Mouse (Mus musculus) forebrain, embryonic 12.5 days (tissue): ENCODE measurements at regions not wholly inside any gene's neighbourhood (a gene's known extent, or its start where the extent isn't known, plus 50 kb on each side); places are given as distances from the start of the nearest gene placed in this dataset.

ENCODE experiments used
- ATAC-seq: fragments of 200-750 bp; cut with Nextera tagmentation; 2 replicates; pipeline ENCODE4 v1.8.0; 2017; ENCODE audit warnings: moderate TSS enrichment; ENCODE audit not compliant: low FRiP score
- H3K27ac ChIP-seq: fragments of 300-500 bp; sonication (generic); 2 replicates; pipeline ENCODE4 v1.5.1; 2016; ENCODE audit warnings: mild to moderate bottlenecking
- H3K27me3 ChIP-seq: fragments of 300-500 bp; sonication (generic); 2 replicates; pipeline ENCODE4 v1.6.1; 2016; ENCODE audit warnings: mild to moderate bottlenecking
- H3K36me3 ChIP-seq: fragments of 300-500 bp; sonication (generic); replicated peaks from 2 replicates; pipeline ENCODE4 v1.6.1; 2016; ENCODE audit warnings: mild to moderate bottlenecking
- H3K4me1 ChIP-seq: fragments of 300-500 bp; sonication (generic); 2 replicates; pipeline ENCODE4 v1.6.1; 2016
- H3K4me2 ChIP-seq: fragments of 300-500 bp; sonication (generic); 2 replicates; pipeline ENCODE4 v1.6.1; 2016; ENCODE audit warnings: mild to moderate bottlenecking, moderate library complexity
- H3K4me3 ChIP-seq: fragments of 300-500 bp; sonication (generic); replicated peaks from 2 replicates; pipeline ENCODE4 v1.5.1; 2016; ENCODE audit warnings: mild to moderate bottlenecking
- H3K9ac ChIP-seq: fragments of 300-500 bp; sonication (generic); 2 replicates; pipeline ENCODE4 v1.6.1; 2016; ENCODE audit warnings: mild to moderate bottlenecking
- H3K9me3 ChIP-seq: fragments of 300-500 bp; sonication (generic); 2 replicates; pipeline ENCODE4 v1.6.1; 2016
- WGBS: fragments of 180-500 bp; shearing (Covaris S2); methylation state at CpG from one replicate; pipeline ENCODE4 v1.1.7; 2016; 5-methylcytosine and 5-hydroxymethylcytosine counted together

- H3K27me3 ChIP-seq = no peaks in the 10 kb centered on the region
- no peaks in the 10 kb centered on the region for H3K9me3 ChIP-seq
- no peak overlapping the region for H3K27ac ChIP-seq
- H3K4me2 ChIP-seq = no peak overlapping the region
- H3K4me3 ChIP-seq = no peak overlapping the region
- no peak for ATAC-seq
- no peaks in the 10 kb centered on the region for H3K36me3 ChIP-seq
- H3K9ac ChIP-seq = no peak overlapping the region
- 90% methylated on average over 3 of the region's 3 CpGs for WGBS
- H3K4me1 ChIP-seq = no peaks in the 10 kb centered on the region
Measured at GRCm38 (mm10) chr8:86353816-86354215, 226.7 kb downstream of the Abcc12 start.

GRCm38 (mm10) chr8:86351545-86352190, 228.8 kb downstream of the Abcc12 start:
- no peak overlapping the region for H3K27ac ChIP-seq
- 85% methylated on average over 7 of the region's 7 CpGs for WGBS
- no peak overlapping the region for H3K4me3 ChIP-seq
- peaks cover 3% of the 10 kb centered on the region; the same call in 1 of the 2 replicates for H3K9me3 ChIP-seq
- ATAC-seq = no peak
- H3K27me3 ChIP-seq = no peaks in the 10 kb centered on the region
- H3K9ac ChIP-seq = no peak overlapping the region
- H3K4me2 ChIP-seq = no peak overlapping the region
- H3K36me3 ChIP-seq = no peaks in the 10 kb centered on the region
- H3K4me1 ChIP-seq = no peaks in the 10 kb centered on the region

- no peak for ATAC-seq
Measured at GRCm38 (mm10) chr8:86350128-86350527, 230.4 kb downstream of the Abcc12 start.

DNA sequence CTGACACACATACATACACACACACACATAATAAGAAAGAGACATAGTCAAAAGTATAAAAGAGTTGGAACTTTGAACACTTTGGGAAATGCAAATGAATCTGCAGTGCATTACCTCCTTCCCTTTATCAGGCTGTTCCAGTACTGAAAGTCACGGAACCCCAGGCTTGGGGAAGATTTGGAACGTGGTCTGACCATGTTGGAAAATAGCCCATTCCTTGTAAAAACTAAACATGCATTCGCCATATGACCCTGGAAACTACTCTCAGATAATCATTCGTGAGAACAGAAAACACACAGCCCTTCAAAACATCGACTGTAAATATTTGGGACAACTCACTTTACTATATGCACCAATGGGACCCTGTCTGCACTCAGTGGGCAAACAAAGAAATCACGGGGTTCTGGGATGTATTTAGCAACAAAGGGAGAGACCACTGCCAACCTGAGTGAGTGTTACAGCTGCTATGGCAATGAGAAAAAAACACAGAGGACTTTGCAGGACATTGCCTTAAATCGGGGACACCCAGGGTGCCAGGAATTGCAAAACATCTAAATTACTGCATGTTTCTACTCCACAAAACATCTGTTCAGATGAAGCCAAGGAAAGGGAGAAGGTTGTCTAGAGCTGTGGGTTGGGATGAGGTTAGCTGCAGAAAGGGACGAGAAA, 238.3 kb downstream of the Abcc12 start:
- H3K36me3 ChIP-seq = no peaks in the 10 kb centered on the region
- no peak for ATAC-seq
- H3K4me1 ChIP-seq = no peaks in the 10 kb centered on the region
- H3K27ac ChIP-seq = no peak overlapping the region
- no peaks in the 10 kb centered on the region for H3K9me3 ChIP-seq
- H3K27me3 ChIP-seq = no peaks in the 10 kb centered on the region
- H3K4me2 ChIP-seq = no peak overlapping the region
- no peak overlapping the region for H3K4me3 ChIP-seq
- H3K9ac ChIP-seq = no peak overlapping the region
- 79% methylated on average over 8 of the region's 8 CpGs for WGBS

More at GRCm38 (mm10) chr8:86350128-86350527, 230.4 kb downstream of the Abcc12 start:
- Histone ChIP-seq H3K9me3 (peaks cover 3% of the 10 kb centered on the region; the same call in 1 of the 2 replicates), H3K27me3 (no peaks in the 10 kb centered on the region), H3K27ac (no peak overlapping the region), H3K4me1 (no peaks in the 10 kb centered on the region), H3K36me3 (no peaks in the 10 kb centered on the region), H3K4me2 (no peak overlapping the region), H3K9ac (no peak overlapping the region), H3K4me3 (no peak overlapping the region)
- WGBS = 67% methylated on average over 2 of the region's 2 CpGs

DNA sequence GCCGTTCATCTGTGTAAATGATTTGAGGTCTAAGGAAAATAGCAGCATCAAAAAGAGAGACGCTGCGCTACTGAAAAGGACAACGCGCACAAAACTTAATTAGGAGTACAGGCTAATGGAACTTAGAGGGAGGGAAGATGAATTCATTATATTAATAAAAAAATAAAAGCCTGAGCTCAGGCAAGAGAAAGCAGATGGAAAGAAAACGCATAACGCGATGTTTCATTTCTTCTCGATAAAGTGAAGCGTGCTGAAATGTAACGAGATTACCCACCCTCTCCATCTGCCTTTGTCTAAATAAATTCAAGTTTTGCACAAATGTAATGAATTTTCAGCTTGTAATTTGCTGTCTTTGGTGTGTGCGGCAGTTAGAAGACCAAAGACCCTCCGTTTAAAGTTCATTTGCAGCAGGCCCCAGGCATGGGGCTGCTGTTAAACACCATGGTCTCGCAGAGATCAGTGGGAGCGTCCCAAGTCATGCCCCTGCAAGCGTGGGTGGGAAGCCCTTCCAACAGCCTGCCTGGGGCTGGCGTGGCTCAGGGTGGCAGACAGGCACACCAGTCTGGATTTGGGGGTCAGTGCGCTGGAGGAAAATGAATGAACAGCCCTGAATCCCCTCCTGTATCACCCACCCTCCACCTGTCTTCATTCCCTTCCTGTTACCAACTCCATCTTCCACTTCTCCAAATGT, 241.8 kb downstream of the Abcc12 start:
- no peaks in the 10 kb centered on the region for H3K36me3 ChIP-seq
- H3K27ac ChIP-seq = no peak overlapping the region
- no peak for ATAC-seq
- no peaks in the 10 kb centered on the region for H3K4me1 ChIP-seq
- H3K27me3 ChIP-seq = no peaks in the 10 kb centered on the region
- H3K9me3 ChIP-seq = no peaks in the 10 kb centered on the region
- H3K4me2 ChIP-seq = no peak overlapping the region
- no peak overlapping the region for H3K4me3 ChIP-seq
- H3K9ac ChIP-seq = no peak overlapping the region
- whole genome bisulfite sequencing = 77% methylated on average over 18 of the region's 18 CpGs

GRCm38 (mm10) chr8:86331383-86331782, 249.1 kb downstream of the Abcc12 start:
- WGBS = 60% methylated on average over 6 of the region's 6 CpGs
- no peak overlapping the region for H3K4me2 ChIP-seq
- H3K4me3 ChIP-seq = no peak overlapping the region
- H3K27ac ChIP-seq = no peak overlapping the region
- H3K36me3 ChIP-seq = no peaks in the 10 kb centered on the region
- ATAC-seq = no peak
- H3K9me3 ChIP-seq = no peaks in the 10 kb centered on the region
- peaks cover 6% of the 10 kb centered on the region for H3K4me1 ChIP-seq
- peaks cover 29% of the 10 kb centered on the region for H3K27me3 ChIP-seq
- H3K9ac ChIP-seq = no peak overlapping the region

GRCm38 (mm10) chr8:86328626-86329025, 251.9 kb downstream of the Abcc12 start:
- H3K4me3 ChIP-seq = no peak overlapping the region
- H3K9me3 ChIP-seq = no peaks in the 10 kb centered on the region
- ATAC-seq = peak; percentile 68
- H3K4me1 ChIP-seq = peaks cover 6% of the 10 kb centered on the region
- peaks cover 46% of the 10 kb centered on the region for H3K27me3 ChIP-seq
- H3K4me2 ChIP-seq = peak overlapping the region; percentile 15; the same call in 1 of the 2 replicates
- no peak overlapping the region for H3K9ac ChIP-seq
- no peaks in the 10 kb centered on the region for H3K36me3 ChIP-seq
- no peak overlapping the region for H3K27ac ChIP-seq
- 9% methylated on average over 7 of the region's 7 CpGs for WGBS

DNA sequence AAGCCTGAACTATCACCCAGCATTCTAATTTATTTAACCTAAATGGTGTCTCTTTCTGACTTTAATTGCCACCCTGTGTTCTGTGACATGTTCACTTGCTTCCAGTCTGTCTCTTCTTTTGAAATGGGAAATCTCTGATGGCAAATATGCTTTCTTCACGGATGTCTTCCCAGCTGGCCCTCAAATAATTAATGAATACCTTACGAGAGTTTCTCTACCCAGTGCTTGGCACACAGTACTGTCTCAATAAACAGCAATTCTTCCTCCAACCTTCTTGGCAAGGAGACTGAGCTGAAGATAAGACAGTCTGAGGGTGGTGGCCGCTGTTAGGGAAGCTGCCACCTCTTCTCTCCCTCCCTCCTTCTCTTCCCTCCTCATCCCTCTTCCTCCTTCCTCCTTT, 252.5 kb downstream of the Abcc12 start:
- no peak for ATAC-seq
- no peak overlapping the region for H3K27ac ChIP-seq
- no peak overlapping the region for H3K9ac ChIP-seq
- H3K4me3 ChIP-seq = no peak overlapping the region
- peaks cover 42% of the 10 kb centered on the region for H3K27me3 ChIP-seq
- H3K36me3 ChIP-seq = no peaks in the 10 kb centered on the region
- WGBS = 57% methylated on average over 3 of the region's 3 CpGs
- H3K9me3 ChIP-seq = no peaks in the 10 kb centered on the region
- peaks cover 6% of the 10 kb centered on the region for H3K4me1 ChIP-seq
- no peak overlapping the region for H3K4me2 ChIP-seq

DNA sequence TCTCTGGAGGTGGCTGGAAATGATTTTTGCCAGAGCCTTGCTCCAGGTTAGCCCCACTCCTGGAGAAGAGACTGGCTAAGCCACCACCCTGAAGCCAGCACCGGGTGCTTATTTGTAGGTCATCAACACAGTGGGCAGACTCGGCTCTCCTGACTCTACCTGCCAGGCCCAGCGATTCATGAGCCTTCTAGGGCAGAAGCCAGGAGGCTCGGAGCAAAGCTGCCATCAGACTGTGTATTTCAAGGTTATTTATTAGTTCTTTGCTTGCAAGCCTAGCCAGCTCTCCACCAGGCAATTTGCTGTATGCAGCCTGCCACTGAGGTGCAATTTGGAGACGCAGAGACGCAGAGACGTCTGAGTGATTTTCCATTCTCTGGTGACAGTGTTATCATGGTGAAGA, 255.4 kb downstream of the Abcc12 start:
- Histone ChIP-seq H3K4me1 (peaks cover 6% of the 10 kb centered on the region), H3K27me3 (peaks cover 33% of the 10 kb centered on the region), H3K4me3 (no peak overlapping the region), H3K36me3 (no peaks in the 10 kb centered on the region), H3K4me2 (no peak overlapping the region), H3K9ac (no peak overlapping the region), H3K27ac (0 out of 2 replicates have a peak overlapping the region, but pooled peaks have one; percentile 51), H3K9me3 (no peaks in the 10 kb centered on the region)
- ATAC-seq = no peak
- 82% methylated on average over 7 of the region's 7 CpGs for WGBS

DNA sequence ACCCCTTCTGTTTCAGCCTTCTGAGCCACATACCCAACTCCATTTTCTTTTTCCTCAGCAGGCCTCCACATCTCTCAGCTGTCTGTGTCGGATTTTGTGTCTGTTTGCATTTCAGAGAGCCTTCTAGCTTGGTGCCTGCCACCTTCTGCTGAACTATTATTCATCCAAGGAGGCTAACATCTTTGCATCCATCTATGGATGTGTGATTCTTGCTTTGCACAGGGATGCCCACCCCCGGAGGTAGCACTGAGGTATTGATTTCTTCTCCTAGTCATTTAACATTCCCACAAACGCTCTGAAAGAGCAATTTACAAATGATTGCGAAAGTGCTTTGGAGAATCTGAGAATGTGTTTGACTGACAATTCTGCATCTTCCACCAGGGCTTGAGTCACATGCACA, 255.9 kb downstream of the Abcc12 start:
- Histone ChIP-seq H3K4me3 (no peak overlapping the region), H3K4me1 (peaks cover 6% of the 10 kb centered on the region), H3K9ac (no peak overlapping the region), H3K27ac (no peak overlapping the region), H3K27me3 (peaks cover 28% of the 10 kb centered on the region), H3K4me2 (no peak overlapping the region), H3K36me3 (no peaks in the 10 kb centered on the region), H3K9me3 (no peaks in the 10 kb centered on the region)
- no peak for ATAC-seq
- WGBS = 63% methylated on average over 4 of the region's 4 CpGs

DNA sequence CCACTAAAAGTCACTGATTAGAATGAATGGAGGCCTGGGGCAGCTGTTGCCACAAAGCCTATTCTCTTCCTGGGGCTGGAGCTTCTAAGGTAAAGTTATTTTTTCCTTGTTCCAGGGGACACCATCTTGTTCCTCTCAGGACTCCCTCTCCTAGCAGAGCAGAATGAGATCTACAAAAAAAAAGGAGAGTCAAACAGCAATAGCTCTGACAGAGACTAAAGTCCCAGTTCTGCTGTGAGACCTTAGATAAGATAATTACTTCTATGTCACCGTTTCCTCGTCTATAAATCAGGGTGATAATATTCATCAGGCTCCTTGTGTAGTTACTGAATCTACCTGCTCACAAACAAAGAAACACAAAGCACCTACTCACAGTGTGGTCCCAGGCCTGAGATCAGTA, 256.7 kb downstream of the Abcc12 start:
- H3K36me3 ChIP-seq = no peaks in the 10 kb centered on the region

DNA sequence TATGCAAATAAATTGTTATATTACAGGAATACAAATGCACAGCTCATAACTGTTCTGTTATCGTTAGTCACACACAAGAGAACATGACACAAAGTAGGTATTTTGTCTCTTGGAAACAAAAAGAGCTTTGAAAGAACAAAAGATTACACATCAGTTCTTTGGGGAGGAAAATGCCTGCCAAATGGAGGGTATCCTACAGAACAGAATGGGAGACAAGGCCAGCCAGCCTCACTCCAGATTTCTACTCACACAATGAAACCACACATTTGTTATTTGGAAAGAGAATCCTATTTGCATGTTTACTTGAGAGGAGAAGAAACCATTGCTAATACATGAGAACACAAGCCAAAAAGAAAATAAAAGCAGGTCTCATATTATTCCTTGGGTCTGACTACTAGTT, 258.0 kb downstream of the Abcc12 start:
- no peak for ATAC-seq
- Histone ChIP-seq H3K27me3 (peaks cover 20% of the 10 kb centered on the region), H3K4me1 (no peaks in the 10 kb centered on the region; the same call in 1 of the 2 replicates), H3K4me3 (no peak overlapping the region), H3K27ac (no peak overlapping the region), H3K36me3 (no peaks in the 10 kb centered on the region), H3K9me3 (no peaks in the 10 kb centered on the region), H3K4me2 (no peak overlapping the region), H3K9ac (no peak overlapping the region)
- WGBS = 43% methylated on average over 1 of the region's 1 CpGs

More for the DNA sequence above, 256.7 kb downstream of the Abcc12 start:
- Histone ChIP-seq H3K9me3 (no peaks in the 10 kb centered on the region), H3K4me3 (no peak overlapping the region), H3K27ac (no peak overlapping the region), H3K9ac (no peak overlapping the region), H3K4me1 (peaks cover 5% of the 10 kb centered on the region), H3K27me3 (peaks cover 27% of the 10 kb centered on the region), H3K4me2 (no peak overlapping the region)
- ATAC-seq = no peak
- 83% methylated on average over 2 of the region's 2 CpGs for WGBS
